ENCODE assay signal across 24 mouse cellular contexts in the genomic region with DNA sequence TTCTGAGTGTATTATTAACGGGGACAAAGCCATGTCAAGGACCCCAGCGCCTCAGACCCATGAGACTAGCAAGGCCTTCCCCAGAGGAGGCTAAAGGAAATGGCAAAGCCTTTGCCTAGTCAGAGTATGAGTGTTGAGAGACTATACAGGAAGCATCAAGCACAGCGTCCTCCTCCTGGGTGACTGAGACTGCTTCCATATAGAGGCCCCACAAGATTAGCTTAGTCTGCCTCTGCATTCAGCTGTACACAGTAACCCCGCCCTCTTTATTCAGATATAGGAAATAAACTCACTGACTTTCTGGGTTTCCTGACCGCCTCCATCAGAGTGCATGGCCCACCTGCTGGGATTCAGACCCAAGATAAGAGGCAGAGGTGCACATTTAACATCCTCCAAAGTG.
DNase-seq lines count a peak whose midpoint lies in the region; ATAC-seq and TF ChIP-seq lines count a peak whose summit lies in the region.
"Had no signal": no experiment of that assay in that cellular context is flagged by ENCODE, and none has a peak within 500 bp of the region (broad histone marks: within the 10 kb centered on the region; RNA-seq: fewer than 3 reads in every experiment).

No protein-coding gene starts in this region.

- H3K27ac ChIP-seq in ES-E14 (ENCODE audit: insufficient read depth, low read depth, low read length, poor library complexity, severe bottlenecking), result peak overlapping the region; percentile 25; the same call in 1 of the 2 replicates
- no peak overlapping the region for H3K27ac ChIP-seq in intestine, embryonic 15.5 days
- no peak overlapping the region for H3K27ac ChIP-seq in intestine, postnatal 0 days (ENCODE audit: low read depth, low read length)
- no peak overlapping the region for H3K27ac ChIP-seq in stomach, embryonic 16.5 days (ENCODE audit: low read length)
- H3K27ac ChIP-seq: embryonic facial prominence, embryonic 13.5 days; embryonic facial prominence, embryonic 15.5 days; forebrain, embryonic 13.5 days had no signal

- no peak overlapping the region for H3K4me2 ChIP-seq in intestine, embryonic 15.5 days (replicated peaks)
- no peak overlapping the region for H3K4me2 ChIP-seq in intestine, postnatal 0 days (replicated peaks; ENCODE audit: low read depth)
- no peak overlapping the region for H3K4me2 ChIP-seq in stomach, embryonic 16.5 days (ENCODE audit: low read depth, low read length)
- H3K4me2 ChIP-seq: embryonic facial prominence, embryonic 13.5 days; embryonic facial prominence, embryonic 15.5 days; forebrain, embryonic 13.5 days had no signal

- H3K9me3 ChIP-seq in ES-E14 (ENCODE audit: control insufficient read depth, insufficient read depth, low read depth, low read length), result no peaks in the 10 kb centered on the region
- H3K9me3 ChIP-seq in intestine, embryonic 15.5 days, result no peaks in the 10 kb centered on the region
- no peaks in the 10 kb centered on the region for H3K9me3 ChIP-seq in intestine, postnatal 0 days (ENCODE audit: control insufficient read depth)
- no peaks in the 10 kb centered on the region for H3K9me3 ChIP-seq in stomach, embryonic 16.5 days (replicated peaks; ENCODE audit: control insufficient read depth, low read length)
- H3K9me3 ChIP-seq: embryonic facial prominence, embryonic 13.5 days; embryonic facial prominence, embryonic 15.5 days; forebrain, embryonic 13.5 days had no signal

- no peak for DNase-seq in ES-E14 (ENCODE audit: low read depth, low spot score)
- DNase-seq in right cerebral cortex, adult 18-20 months, result no peak
- DNase-seq in spleen, postnatal 4 days (ENCODE audit: low spot score in 2 of 2), result no peak
- DNase-seq in B cell, adult 2 months, result no peak
- no peak for DNase-seq in heart, postnatal 4 days
- DNase-seq: adrenal gland, adult 2 months; adrenal gland, postnatal 10 days; adrenal gland, postnatal 25 days; cerebellum, adult 11-12 months; cerebellum, adult 2 months; cerebellum, adult 9-10 months; cerebellum, postnatal 10 days; cerebellum, postnatal 25 days; embryo, embryonic 11 days had no signal

- H3K4me1 ChIP-seq in ES-E14 (ENCODE audit: control insufficient read depth in 2 of 2, insufficient read depth in 2 of 2, low read length in 2 of 2, poor library complexity in 1 of 2), result peaks cover 0 to 8% of the 10 kb centered on the region in 2 experiments; a peak in 3 of 4 replicates
- peaks cover 4% of the 10 kb centered on the region; the same call in 1 of the 2 replicates for H3K4me1 ChIP-seq in intestine, embryonic 15.5 days (replicated peaks)
- no peaks in the 10 kb centered on the region for H3K4me1 ChIP-seq in intestine, postnatal 0 days (replicated peaks; ENCODE audit: control insufficient read depth, insufficient read depth, low read length)
- H3K4me1 ChIP-seq in stomach, embryonic 16.5 days (ENCODE audit: control insufficient read depth, insufficient read depth, low read length), result 0 out of 2 replicates have a peak, but pooled peaks cover 3% of the 10 kb centered on the region
- H3K4me1 ChIP-seq: embryonic facial prominence, embryonic 15.5 days had no signal

- H3K27me3 ChIP-seq in intestine, embryonic 15.5 days (replicated peaks), result no peaks in the 10 kb centered on the region
- no peaks in the 10 kb centered on the region for H3K27me3 ChIP-seq in intestine, postnatal 0 days (replicated peaks; ENCODE audit: control insufficient read depth, insufficient read depth, low read length)
- no peaks in the 10 kb centered on the region for H3K27me3 ChIP-seq in stomach, embryonic 16.5 days (ENCODE audit: control insufficient read depth, insufficient read depth, low read length)
- H3K27me3 ChIP-seq: CH12.LX; embryonic facial prominence, embryonic 13.5 days; embryonic facial prominence, embryonic 15.5 days had no signal

- peak; percentile 62; the same call in 1 of the 2 replicates for ATAC-seq in intestine, embryonic 15.5 days
- peak; percentile 54; the same call in 1 of the 2 replicates for ATAC-seq in intestine, postnatal 0 days
- ATAC-seq in stomach, embryonic 16.5 days (ENCODE audit: insufficient read depth, low FRiP score), result peak; percentile 75; the same call in 1 of the 2 replicates
- ATAC-seq: CD4-positive, CD25-positive, alpha-beta regulatory T cell, adult 4 months; forebrain, embryonic 13.5 days; forebrain, embryonic 16.5 days had no signal

- WGBS in intestine, embryonic 15.5 days, result 76% methylated on average over 5 of the region's 5 CpGs
- WGBS in intestine, postnatal 0 days, result 67% methylated on average over 5 of the region's 5 CpGs
- 75% methylated on average over 5 of the region's 5 CpGs for WGBS in stomach, embryonic 16.5 days

- H3K36me3 ChIP-seq in ES-E14 (ENCODE audit: control insufficient read depth, insufficient read depth, low read length, poor library complexity, severe bottlenecking), result no peaks in the 10 kb centered on the region
- H3K36me3 ChIP-seq in intestine, embryonic 15.5 days, result no peaks in the 10 kb centered on the region
- no peaks in the 10 kb centered on the region for H3K36me3 ChIP-seq in intestine, postnatal 0 days (ENCODE audit: control insufficient read depth, insufficient read depth)
- no peaks in the 10 kb centered on the region for H3K36me3 ChIP-seq in stomach, embryonic 16.5 days (ENCODE audit: control insufficient read depth, insufficient read depth, low read length)
- H3K36me3 ChIP-seq: embryonic facial prominence, embryonic 13.5 days; embryonic facial prominence, embryonic 15.5 days had no signal

- no peak for TF ChIP-seq CTCF in intestine, postnatal 0 days (IDR thresholded peaks at IDR 0.05; ENCODE audit: low read depth)

- in situ Hi-C loops in ES-E14 (cut with MboI; ENCODE audit: low sequenced_read_pairs in 2 of 2, unreplicated experiment in 2 of 2), result no loop called here

- no peak overlapping the region for H3K4me3 ChIP-seq in ES-E14 (ENCODE audit: insufficient read depth in 1 of 2, low read depth in 1 of 2, low read length in 2 of 2, poor library complexity in 1 of 2, severe bottlenecking in 1 of 2)
- no peak overlapping the region for H3K4me3 ChIP-seq in intestine, embryonic 15.5 days (replicated peaks)
- no peak overlapping the region for H3K4me3 ChIP-seq in intestine, postnatal 0 days (ENCODE audit: low read depth, low read length)
- no peak overlapping the region for H3K4me3 ChIP-seq in stomach, embryonic 16.5 days (replicated peaks; ENCODE audit: low read length)
- H3K4me3 ChIP-seq: embryonic facial prominence, embryonic 13.5 days; embryonic facial prominence, embryonic 15.5 days; erythroblast, embryonic 14.5 days; forebrain, embryonic 13.5 days had no signal

- no peak overlapping the region for H3K9ac ChIP-seq in ES-E14 (ENCODE audit: insufficient read depth, low read depth, low read length, poor library complexity, severe bottlenecking)
- H3K9ac ChIP-seq in intestine, embryonic 15.5 days, result no peak overlapping the region
- H3K9ac ChIP-seq in intestine, postnatal 0 days (ENCODE audit: low read depth, low read length), result no peak overlapping the region
- 0 out of 2 replicates have a peak overlapping the region, but pooled peaks have one; percentile 12 for H3K9ac ChIP-seq in stomach, embryonic 16.5 days (ENCODE audit: low read length)
- H3K9ac ChIP-seq: embryonic facial prominence, embryonic 13.5 days; embryonic facial prominence, embryonic 15.5 days; forebrain, embryonic 13.5 days had no signal

TF ChIP-seq in ES-E14, 5 proteins besides CTCF, POLR2A, EP300 and RAD21:
- TF ChIP-seq CHD2 (IDR thresholded peaks at IDR 0.05; ENCODE audit: low read depth, low read length), result no peak
- TF ChIP-seq MAFK (IDR thresholded peaks at IDR 0.05; ENCODE audit: insufficient read depth, low read depth, low read length), result no peak
- no peak for TF ChIP-seq ZNF384 (IDR thresholded peaks at IDR 0.05; ENCODE audit: low read depth, low read length)
- no peak for TF ChIP-seq ZC3H11A (IDR thresholded peaks at IDR 0.05; ENCODE audit: borderline replicate concordance, low read depth, low read length)
- no peak for TF ChIP-seq HCFC1 (IDR thresholded peaks at IDR 0.05; ENCODE audit: borderline replicate concordance, insufficient read depth, low read length)
TF ChIP-seq in ES-E14: peak in this region for 0.
